Mouse (Mus musculus): Measurements from ENCODE around the gene Wfdc2. TPM values are rescaled to one million over a fixed set of nuclear protein-coding genes. Genes with fewer than 3 reads are reported as not detected.

Wfdc2 gene
- polyA plus RNA-seq, 1 experiment, result 0.87 TPM

DNA sequence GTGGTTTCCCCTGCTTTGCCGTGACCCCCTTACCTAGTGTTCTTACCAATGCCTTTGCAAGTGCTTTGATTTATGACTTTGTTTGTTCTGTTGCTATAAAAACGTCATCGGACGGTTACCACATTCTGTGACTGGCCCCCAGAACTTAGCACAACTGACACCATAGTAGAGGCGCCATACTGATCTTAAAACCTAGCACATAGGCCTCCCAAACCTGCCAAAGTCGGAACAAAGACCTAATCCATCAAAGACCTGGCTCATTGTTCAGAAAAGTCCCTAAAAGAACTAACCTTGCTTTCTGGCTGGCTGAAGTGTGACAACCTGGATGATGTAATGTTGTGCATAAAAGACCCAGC, 43.1 kb upstream of the Wfdc2 start:
- TF ChIP-seq POLR2A (IDR thresholded peaks at IDR 0.05; ENCODE audit: borderline replicate concordance, insufficient read depth, low read length), result no peak
- Histone ChIP-seq H3K27me3 (ENCODE audit: control insufficient read depth, insufficient read depth, low read length) (no peaks in the 10 kb centered on the region; the same call in 1 of the 2 replicates), H3K4me3 (replicated peaks; ENCODE audit: insufficient read depth, low read depth, low read length) (no peak overlapping the region), H3K4me1 (ENCODE audit: control insufficient read depth, insufficient read depth, low read length) (no peaks in the 10 kb centered on the region), H3K27ac (ENCODE audit: insufficient read depth, low read length) (no peak overlapping the region)
- WGBS, result 82% methylated on average over 6 of the region's 6 CpGs
- no peak for DNase-seq

DNA sequence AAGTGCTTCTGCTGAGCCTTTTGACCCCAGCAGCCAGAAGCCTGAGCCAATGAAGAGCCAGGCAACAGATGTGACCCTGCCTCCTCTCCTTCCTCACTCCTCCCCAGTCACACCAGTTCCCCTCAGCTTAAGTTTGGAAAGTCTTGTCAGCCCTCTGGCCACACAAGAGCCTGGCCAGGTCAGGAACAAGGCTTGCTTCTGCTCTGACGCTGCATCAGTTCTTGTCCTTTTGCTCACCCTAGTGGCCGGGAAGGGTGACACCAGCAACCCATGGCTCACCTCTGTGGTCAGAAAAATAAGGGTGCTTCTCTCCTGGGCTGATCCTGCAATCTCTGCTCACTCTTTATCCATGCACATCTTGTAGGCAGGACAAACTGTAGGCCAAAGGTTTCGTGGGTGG, 41.4 kb upstream of the Wfdc2 start:
- no peak overlapping the region for H3K27ac ChIP-seq (ENCODE audit: insufficient read depth, low read length)
- no peaks in the 10 kb centered on the region; the same call in 1 of the 2 replicates for H3K27me3 ChIP-seq (ENCODE audit: control insufficient read depth, insufficient read depth, low read length)
- no peak overlapping the region for H3K4me3 ChIP-seq (replicated peaks; ENCODE audit: insufficient read depth, low read depth, low read length)
- peak in 1 of 2 experiments; percentile 33 for DNase-seq
- H3K4me1 ChIP-seq (ENCODE audit: control insufficient read depth, insufficient read depth, low read length), result no peaks in the 10 kb centered on the region
- WGBS, result 13% methylated on average over 3 of the region's 3 CpGs
- TF ChIP-seq POLR2A (IDR thresholded peaks at IDR 0.05; ENCODE audit: borderline replicate concordance, insufficient read depth, low read length) (no peak), CTCF (IDR thresholded peaks at IDR 0.05; ENCODE audit: borderline replicate concordance, insufficient read depth, low read depth, low read length) (peak; percentile 80)

DNA sequence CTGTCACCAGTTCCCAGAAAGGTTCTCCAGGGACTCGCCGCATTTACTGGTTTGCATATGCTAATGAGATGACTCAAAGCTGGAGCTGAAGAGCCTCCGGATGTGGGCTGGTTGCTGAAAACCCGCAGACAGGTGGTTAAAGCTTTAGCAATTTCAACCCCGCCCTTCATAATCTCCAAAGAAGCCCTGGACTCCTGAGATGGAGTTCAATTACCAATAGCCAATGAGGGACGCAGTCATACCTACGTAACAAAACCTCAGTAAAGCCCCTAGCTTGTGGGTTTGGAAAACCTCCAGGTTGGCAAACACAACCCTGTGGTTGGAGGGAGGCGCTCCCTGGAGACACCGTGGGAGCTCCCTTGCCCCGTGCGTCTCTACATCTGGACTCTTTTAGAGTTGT, 40.4 kb upstream of the Wfdc2 start:
- 10% methylated on average over 11 of the region's 11 CpGs for WGBS
- DNase-seq, result no peak
- TF ChIP-seq CTCF (IDR thresholded peaks at IDR 0.05; ENCODE audit: borderline replicate concordance, insufficient read depth, low read depth, low read length), result no peak
- no peak for TF ChIP-seq POLR2A (IDR thresholded peaks at IDR 0.05; ENCODE audit: borderline replicate concordance, insufficient read depth, low read length)
- Histone ChIP-seq H3K27ac (ENCODE audit: insufficient read depth, low read length) (no peak overlapping the region), H3K4me3 (replicated peaks; ENCODE audit: insufficient read depth, low read depth, low read length) (no peak overlapping the region), H3K27me3 (ENCODE audit: control insufficient read depth, insufficient read depth, low read length) (no peaks in the 10 kb centered on the region; the same call in 1 of the 2 replicates), H3K4me1 (ENCODE audit: control insufficient read depth, insufficient read depth, low read length) (no peaks in the 10 kb centered on the region)

GRCm38 (mm10) chr2:164522280-164522679, 39.9 kb upstream of the Wfdc2 start:
- no peaks in the 10 kb centered on the region; the same call in 1 of the 2 replicates for H3K27me3 ChIP-seq (ENCODE audit: control insufficient read depth, insufficient read depth, low read length)
- H3K27ac ChIP-seq (ENCODE audit: insufficient read depth, low read length), result no peak overlapping the region
- no peak overlapping the region for H3K4me3 ChIP-seq (replicated peaks; ENCODE audit: insufficient read depth, low read depth, low read length)
- WGBS, result 28% methylated on average over 8 of the region's 8 CpGs
- no peak for DNase-seq
- TF ChIP-seq CTCF (IDR thresholded peaks at IDR 0.05; ENCODE audit: borderline replicate concordance, insufficient read depth, low read depth, low read length) (no peak), POLR2A (IDR thresholded peaks at IDR 0.05; ENCODE audit: borderline replicate concordance, insufficient read depth, low read length) (no peak)
- H3K4me1 ChIP-seq (ENCODE audit: control insufficient read depth, insufficient read depth, low read length), result no peaks in the 10 kb centered on the region

DNA sequence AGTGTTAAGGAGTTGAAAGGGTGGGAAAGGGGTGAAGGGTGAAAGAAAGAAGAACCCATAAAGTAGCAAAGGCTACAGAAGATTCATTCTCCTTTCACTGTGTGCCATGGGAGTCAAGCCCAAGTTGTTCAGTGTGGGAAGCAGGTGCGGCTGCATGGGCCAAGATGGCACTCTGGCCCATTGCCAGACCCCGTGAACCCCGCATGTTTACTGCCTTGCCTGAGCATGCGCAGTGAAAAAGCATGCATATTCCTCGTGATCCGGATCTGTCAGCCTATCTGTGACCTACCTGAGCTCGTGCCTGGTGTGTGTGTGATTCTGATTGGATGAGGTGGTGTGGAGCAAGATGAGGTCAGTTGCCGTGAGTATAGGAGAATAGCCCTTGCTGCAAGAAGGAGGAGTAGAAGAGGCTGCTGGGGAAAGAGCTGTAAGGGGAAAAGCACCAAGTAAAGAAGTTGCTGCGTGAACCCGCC, 38.9 kb upstream of the Wfdc2 start:
- 41% methylated on average over 10 of the region's 10 CpGs for WGBS
- peak in 1 of 2 experiments; percentile 21 for DNase-seq
- H3K4me3 ChIP-seq (replicated peaks; ENCODE audit: insufficient read depth, low read depth, low read length), result peak overlapping the region; percentile 40
- H3K4me1 ChIP-seq (ENCODE audit: control insufficient read depth, insufficient read depth, low read length), result no peaks in the 10 kb centered on the region
- H3K27ac ChIP-seq (ENCODE audit: insufficient read depth, low read length), result no peak overlapping the region
- TF ChIP-seq POLR2A (IDR thresholded peaks at IDR 0.05; ENCODE audit: borderline replicate concordance, insufficient read depth, low read length) (no peak), CTCF (IDR thresholded peaks at IDR 0.05; ENCODE audit: borderline replicate concordance, insufficient read depth, low read depth, low read length) (no peak)
- H3K27me3 ChIP-seq (ENCODE audit: control insufficient read depth, insufficient read depth, low read length), result no peaks in the 10 kb centered on the region; the same call in 1 of the 2 replicates

- 60% methylated on average over 5 of the region's 5 CpGs for WGBS
- TF ChIP-seq POLR2A (IDR thresholded peaks at IDR 0.05; ENCODE audit: borderline replicate concordance, insufficient read depth, low read length) (no peak), CTCF (IDR thresholded peaks at IDR 0.05; ENCODE audit: borderline replicate concordance, insufficient read depth, low read depth, low read length) (no peak)
- Histone ChIP-seq H3K27me3 (ENCODE audit: control insufficient read depth, insufficient read depth, low read length) (no peaks in the 10 kb centered on the region), H3K4me1 (ENCODE audit: control insufficient read depth, insufficient read depth, low read length) (no peaks in the 10 kb centered on the region), H3K4me3 (replicated peaks; ENCODE audit: insufficient read depth, low read depth, low read length) (no peak overlapping the region), H3K27ac (ENCODE audit: insufficient read depth, low read length) (no peak overlapping the region)
- DNase-seq, result no peak
Measured at GRCm38 (mm10) chr2:164528557-164528956, 33.7 kb upstream of the Wfdc2 start.

DNA sequence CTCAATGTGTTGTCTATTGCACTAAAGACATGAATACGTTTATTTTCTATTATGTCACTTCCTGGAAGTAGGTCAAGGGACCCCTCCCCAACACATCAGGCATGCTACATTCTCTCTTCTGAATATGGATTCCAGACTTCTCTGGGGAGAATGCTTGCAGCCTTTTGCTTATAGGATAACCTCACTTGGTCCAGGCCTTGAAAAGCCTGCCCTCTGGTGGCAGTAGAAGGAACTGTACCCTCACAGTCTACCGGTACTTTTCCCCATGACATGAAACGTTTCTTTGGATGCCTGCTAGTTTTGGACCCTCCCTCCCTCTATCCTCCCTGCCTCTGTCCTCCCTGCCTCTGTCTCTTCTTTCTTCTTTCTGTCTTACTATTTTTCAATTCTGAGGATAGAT, 31.0 kb upstream of the Wfdc2 start:
- TF ChIP-seq CTCF (IDR thresholded peaks at IDR 0.05; ENCODE audit: borderline replicate concordance, insufficient read depth, low read depth, low read length) (peak; percentile 86), POLR2A (IDR thresholded peaks at IDR 0.05; ENCODE audit: borderline replicate concordance, insufficient read depth, low read length) (no peak)
- H3K27ac ChIP-seq (ENCODE audit: insufficient read depth, low read length), result no peak overlapping the region
- DNase-seq, result peak; percentile 57 to 73
- H3K27me3 ChIP-seq (ENCODE audit: control insufficient read depth, insufficient read depth, low read length), result no peaks in the 10 kb centered on the region
- no peak overlapping the region for H3K4me3 ChIP-seq (replicated peaks; ENCODE audit: insufficient read depth, low read depth, low read length)
- H3K4me1 ChIP-seq (ENCODE audit: control insufficient read depth, insufficient read depth, low read length), result no peaks in the 10 kb centered on the region
- WGBS, result 9% methylated on average over 3 of the region's 3 CpGs

- no peak overlapping the region for H3K4me3 ChIP-seq (replicated peaks; ENCODE audit: insufficient read depth, low read depth, low read length)
- no peaks in the 10 kb centered on the region for H3K27me3 ChIP-seq (ENCODE audit: control insufficient read depth, insufficient read depth, low read length)
- no peak overlapping the region for H3K27ac ChIP-seq (ENCODE audit: insufficient read depth, low read length)
- WGBS, result 81% methylated on average over 10 of the region's 10 CpGs
- TF ChIP-seq CTCF (IDR thresholded peaks at IDR 0.05; ENCODE audit: borderline replicate concordance, insufficient read depth, low read depth, low read length), result no peak
- no peak for TF ChIP-seq POLR2A (IDR thresholded peaks at IDR 0.05; ENCODE audit: borderline replicate concordance, insufficient read depth, low read length)
- no peak for DNase-seq
- no peaks in the 10 kb centered on the region for H3K4me1 ChIP-seq (ENCODE audit: control insufficient read depth, insufficient read depth, low read length)
Measured at GRCm38 (mm10) chr2:164534315-164534714, 27.9 kb upstream of the Wfdc2 start.
